Mouse (Mus musculus) CH12.LX (cell line): Measurements from ENCODE around the gene Exoc3l4. TPM values are rescaled to one million over a fixed set of nuclear protein-coding genes. Genes with fewer than 3 reads are reported as not detected.

Source experiments
- DNase-seq: peaks from one replicate; pipeline ENCODE4 v3.0.0-alpha.2; 2013; ENCODE audit errors: extremely low read depth
- H3K27ac ChIP-seq: 2 replicates; pipeline ENCODE4 v1.5.1; 2012; ENCODE audit warnings: low read depth, mild to moderate bottlenecking, control low read depth, moderate library complexity; ENCODE audit not compliant: insufficient read depth
- H3K27me3 ChIP-seq: replicated peaks from 2 replicates; pipeline ENCODE3; 2012; ENCODE audit warnings: inconsistent platforms
- H3K36me3 ChIP-seq, 2 experiments: replicated peaks in 1 of 2; 2 replicates each; pipeline versions ENCODE3 to v1.6.1; 2012; ENCODE audit warnings: inconsistent platforms in 1 of 2, low read length in 1 of 2, mild to moderate bottlenecking in 1 of 2, mixed read lengths in 1 of 2, moderate library complexity in 1 of 2; ENCODE audit not compliant: control insufficient read depth in 1 of 2, insufficient read depth in 1 of 2
- H3K4me1 ChIP-seq, 2 experiments: 2 replicates each; pipeline ENCODE4 v1.6.1; 2012; ENCODE audit warnings: inconsistent platforms in 1 of 2, moderate library complexity in 1 of 2; ENCODE audit not compliant: insufficient read depth in 2 of 2, control insufficient read depth in 1 of 2
- H3K4me2 ChIP-seq: 2 replicates; pipeline ENCODE4 v1.6.1; 2012; ENCODE audit warnings: low read depth, mild to moderate bottlenecking, control low read depth; ENCODE audit not compliant: poor library complexity, insufficient read depth, severe bottlenecking
- H3K4me3 ChIP-seq, 3 experiments: fragments of 150-350 bp in 1 of 3; sonication (generic) in 1 of 3; replicated peaks in 1 of 3; 2 replicates each; pipeline versions ENCODE3 to v1.5.1; 2011 to 2012; ENCODE audit warnings: low read depth in 2 of 3, low read length in 2 of 3, mild to moderate bottlenecking in 2 of 3, moderate library complexity in 2 of 3, control low read depth in 1 of 3, improper control_type of control experiment in 1 of 3, inconsistent platforms in 1 of 3, mixed read lengths in 1 of 3; ENCODE audit not compliant: poor library complexity in 1 of 3
- H3K79me2 ChIP-seq: replicated peaks from 2 replicates; pipeline ENCODE4 v1.6.1; 2012; ENCODE audit warnings: mild to moderate bottlenecking, moderate library complexity; ENCODE audit not compliant: control insufficient read depth, poor library complexity, insufficient read depth, severe bottlenecking; ENCODE audit errors: extremely low read depth
- H3K9ac ChIP-seq: 2 replicates; pipeline ENCODE4 v1.6.1; 2012; ENCODE audit warnings: low read depth, mild to moderate bottlenecking, control low read depth, moderate library complexity; ENCODE audit not compliant: insufficient read depth
- H3K9me3 ChIP-seq: replicated peaks from 2 replicates; pipeline ENCODE3; 2012; ENCODE audit warnings: low read length, inconsistent platforms, mixed read lengths
- BHLHE40 ChIP-seq: IDR thresholded peaks from 2 replicates; pipeline ENCODE4 v1.6.1; 2011; ENCODE audit warnings: mild to moderate bottlenecking, low read depth, low read length, improper control_type of control experiment
- CHD1 ChIP-seq: IDR thresholded peaks from 2 replicates; pipeline ENCODE4 v1.6.1; 2012; ENCODE audit warnings: low read depth, low read length, improper control_type of control experiment, inconsistent platforms
- CHD2 ChIP-seq: IDR thresholded peaks from 2 replicates; pipeline ENCODE4 v1.6.1; 2011; ENCODE audit warnings: low read length, improper control_type of control experiment
- CTCF ChIP-seq, 2 experiments: IDR thresholded peaks in 1 of 2; conservative IDR thresholded peaks in 1 of 2; 2 replicates each; pipeline ENCODE4 v1.5.1; 2011 to 2012; ENCODE audit warnings: low read depth in 2 of 2, low read length in 2 of 2, improper control_type of control experiment in 1 of 2, inconsistent platforms in 1 of 2, mild to moderate bottlenecking in 1 of 2, moderate library complexity in 1 of 2
- ELF1 ChIP-seq: IDR thresholded peaks from 2 replicates; pipeline ENCODE4 v1.6.1; 2014; ENCODE audit warnings: low read depth, mild to moderate bottlenecking, inconsistent platforms, low read length, improper control_type of control experiment
- EP300 ChIP-seq: IDR thresholded peaks from 2 replicates; pipeline ENCODE4 v1.6.1; 2011; ENCODE audit warnings: low read length, improper control_type of control experiment
- ETS1 ChIP-seq: conservative IDR thresholded peaks from 2 replicates; pipeline ENCODE4 v1.6.1; 2012; ENCODE audit warnings: low read depth, mild to moderate bottlenecking, inconsistent platforms, low read length, improper control_type of control experiment, moderate library complexity
- GABPA ChIP-seq: IDR thresholded peaks from 2 replicates; pipeline ENCODE4 v1.6.1; 2012; ENCODE audit warnings: low read depth, low read length, improper control_type of control experiment, inconsistent platforms; ENCODE audit not compliant: insufficient replicate concordance
- HCFC1 ChIP-seq: IDR thresholded peaks from 2 replicates; pipeline ENCODE4 v1.6.1; 2012; ENCODE audit warnings: low read depth, mild to moderate bottlenecking, inconsistent platforms, low read length, improper control_type of control experiment
- JUN ChIP-seq: IDR thresholded peaks from 2 replicates; pipeline ENCODE4 v1.6.1; 2011; ENCODE audit warnings: low read depth, mild to moderate bottlenecking, low read length, improper control_type of control experiment, moderate library complexity; ENCODE audit not compliant: insufficient read depth
- JUND ChIP-seq: conservative IDR thresholded peaks from 2 replicates; pipeline ENCODE4 v1.6.1; 2011; ENCODE audit warnings: low read depth, low read length, improper control_type of control experiment
- MAFK ChIP-seq: IDR thresholded peaks from 2 replicates; pipeline ENCODE4 v1.6.1; 2011; ENCODE audit warnings: low read length, improper control_type of control experiment; ENCODE audit not compliant: insufficient replicate concordance
- MAX ChIP-seq: IDR thresholded peaks from 2 replicates; pipeline ENCODE4 v1.6.1; 2011; ENCODE audit warnings: low read length, improper control_type of control experiment
- MAZ ChIP-seq: IDR thresholded peaks from 2 replicates; pipeline ENCODE4 v1.6.1; 2012; ENCODE audit warnings: low read depth, mild to moderate bottlenecking, inconsistent platforms, low read length, improper control_type of control experiment, moderate library complexity
- MXI1 ChIP-seq: IDR thresholded peaks from 2 replicates; pipeline ENCODE4 v1.6.1; 2011; ENCODE audit warnings: mild to moderate bottlenecking, low read depth, low read length, improper control_type of control experiment
- MYC ChIP-seq: IDR thresholded peaks from 2 replicates; pipeline ENCODE4 v1.6.1; 2011; ENCODE audit warnings: low read depth, mild to moderate bottlenecking, improper control_type of control experiment, low read length
- POLR2AphosphoS2 ChIP-seq: IDR thresholded peaks from 2 replicates; pipeline ENCODE4 v1.6.1; 2011; ENCODE audit warnings: low read depth, low read length, improper control_type of control experiment
- USF2 ChIP-seq: conservative IDR thresholded peaks from 2 replicates; pipeline ENCODE4 v1.6.1; 2011; ENCODE audit warnings: low read depth, low read length, improper control_type of control experiment
- ZC3H11A ChIP-seq: IDR thresholded peaks from 2 replicates; pipeline ENCODE4 v1.6.1; 2012; ENCODE audit warnings: low read depth, mild to moderate bottlenecking, inconsistent platforms, low read length, improper control_type of control experiment
- ZNF384 ChIP-seq: IDR thresholded peaks from 2 replicates; pipeline ENCODE4 v1.6.1; 2012; ENCODE audit warnings: low read depth, low read length, improper control_type of control experiment, inconsistent platforms
- dilution Hi-C: fragments of 300-500 bp; cut with MboI; formaldehyde crosslinking; loops from 2 replicates; pipeline ENCODE4 v1.14.3; 2020; ENCODE audit warnings: low sequenced_read_pairs; ENCODE audit not compliant: extremely low pct_unique_long_range_greater_than_20kb, extremely low pct_ligation_motif_present
- in situ Hi-C: fragments of 300-500 bp; cut with MboI; formaldehyde crosslinking; loops from 3 replicates; pipeline ENCODE4 v1.14.3; 2019; ENCODE audit warnings: low sequenced_read_pairs, low pct_ligation_motif_present, low pct_unique_long_range_greater_than_20kb, mixed read lengths
- polyA plus RNA-seq: library from polyadenylated mRNA; unstranded; fragments of >175 nt; gene quantifications from 2 replicates; pipeline ENCODE4 v1.2.1, GENCODE M21; 2012; ENCODE audit warnings: low read depth; ENCODE audit not compliant: insufficient read length
- total RNA-seq, 2 experiments: library from RNA; depleted of rRNA; stranded (reverse); fragments of 300-350 nt in 1 of 2; fragments of >200 nt in 1 of 2; gene quantifications; 2 replicates each; pipeline ENCODE4 v1.2.3; 2012 to 2014

Exoc3l4 gene
- total and polyA plus RNA-seq, 3 experiments = 0.81 to 1.2 (median 0.85) TPM

DNA sequence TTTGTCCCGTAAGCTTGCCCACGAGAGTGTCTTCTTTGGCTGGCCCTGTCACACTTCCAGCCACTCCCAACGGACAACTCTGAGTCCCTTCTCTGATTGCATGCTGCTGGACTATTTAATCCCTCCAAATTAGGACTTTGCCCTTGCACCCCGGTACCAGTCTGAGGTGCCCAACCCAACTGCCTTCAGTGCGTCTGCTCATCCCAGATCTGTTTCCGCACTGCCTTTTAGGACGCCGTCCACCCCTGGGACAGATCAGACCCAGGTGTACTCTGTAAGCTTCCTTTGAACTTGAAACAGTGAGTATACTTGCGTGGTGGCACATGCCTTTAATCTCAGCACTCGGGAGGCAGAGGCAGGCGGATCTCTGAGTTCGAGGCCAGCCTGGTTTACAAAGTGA, 38.0 kb upstream of the Exoc3l4 start:
- Histone ChIP-seq H3K4me1 (peaks cover 4 to 26% of the 10 kb centered on the region in 2 experiments), H3K9me3 (no peaks in the 10 kb centered on the region)

GRCm38 (mm10) chr12:111385883-111386641, 30.8 kb upstream of the Exoc3l4 start:
- Histone ChIP-seq H3K27ac (no peak overlapping the region), H3K4me2 (no peak overlapping the region), H3K27me3 (peaks cover 31% of the 10 kb centered on the region), H3K36me3 (no peaks in the 10 kb centered on the region), H3K79me2 (no peaks in the 10 kb centered on the region), H3K9ac (no peak overlapping the region), H3K4me1 (peaks cover 6 to 7% of the 10 kb centered on the region in 2 experiments; a peak in 3 of 4 replicates), H3K9me3 (peaks cover 2% of the 10 kb centered on the region), H3K4me3 (no peak overlapping the region)
- dilution Hi-C loops (no loop called here), in situ Hi-C loops (no loop called here)
- no peak for DNase-seq
- TF ChIP-seq CHD2 (no peak), USF2 (no peak), MAZ (no peak), CHD1 (no peak), MAX (no peak), ZNF384 (no peak), MXI1 (no peak), ELF1 (no peak), GABPA (no peak), BHLHE40 (no peak), MAFK (no peak)

More for the DNA sequence above, 38.0 kb upstream of the Exoc3l4 start:
- no peak for DNase-seq
- in situ Hi-C loops = no loop called here
- dilution Hi-C loops = no loop called here
- no peak overlapping the region for H3K4me3 ChIP-seq
- peaks cover 0 to under 1% of the 10 kb centered on the region in 2 experiments for H3K36me3 ChIP-seq
- no peak overlapping the region for H3K4me2 ChIP-seq
- no peaks in the 10 kb centered on the region for H3K79me2 ChIP-seq
- H3K9ac ChIP-seq = no peak overlapping the region
- TF ChIP-seq JUND (no peak), JUN (no peak), POLR2AphosphoS2 (no peak), ZC3H11A (no peak), CHD1 (no peak), MAFK (no peak), USF2 (no peak), EP300 (no peak), MYC (no peak), ETS1 (no peak), CTCF (conservative IDR thresholded peaks at IDR 0.05 in 1 of 2, IDR thresholded peaks at IDR 0.05 in 1 of 2; ENCODE audit: low read depth in 2 of 2, low read length in 2 of 2) (no peak), HCFC1 (no peak)
- peaks cover 43% of the 10 kb centered on the region for H3K27me3 ChIP-seq
- no peak overlapping the region for H3K27ac ChIP-seq
